Comparison of ENCODE assay signal across 7 mouse cellular contexts in genomic region chr3:115712808-115713200, GRCm38 (mm10). TPM values are rescaled to one million over a fixed set of nuclear protein-coding genes. Genes with fewer than 3 reads are reported as not detected.
DNase-seq lines count a peak whose midpoint lies in the region; ATAC-seq and TF ChIP-seq lines count a peak whose summit lies in the region.

No protein-coding gene starts in this region.

- H3K9me3 ChIP-seq in embryonic facial prominence, embryonic 11.5 days (replicated peaks; ENCODE audit: control insufficient read depth, low read length), result no peaks in the 10 kb centered on the region
- H3K9me3 ChIP-seq in limb, embryonic 11.5 days (ENCODE audit: control insufficient read depth, low read length), result no peaks in the 10 kb centered on the region
- H3K9me3 ChIP-seq in midbrain, embryonic 14.5 days (ENCODE audit: control insufficient read depth, low read length), result no peaks in the 10 kb centered on the region

- H3K4me2 ChIP-seq in embryonic facial prominence, embryonic 11.5 days (ENCODE audit: low read depth, low read length), result no peak overlapping the region
- no peak overlapping the region; the same call in 1 of the 2 replicates for H3K4me2 ChIP-seq in limb, embryonic 11.5 days (ENCODE audit: low read depth, severe bottlenecking)
- H3K4me2 ChIP-seq in midbrain, embryonic 14.5 days (ENCODE audit: low read length), result peak overlapping the region; percentile 91

- H3K27me3 ChIP-seq in embryonic facial prominence, embryonic 11.5 days (ENCODE audit: control insufficient read depth, insufficient read depth, low read length), result no peaks in the 10 kb centered on the region
- H3K27me3 ChIP-seq in kidney, adult 2 months (replicated peaks; ENCODE audit: control insufficient read depth, insufficient read depth, low read length), result 0 out of 2 replicates have a peak, but pooled peaks cover 3% of the 10 kb centered on the region
- H3K27me3 ChIP-seq in limb, embryonic 11.5 days (ENCODE audit: control insufficient read depth, insufficient read depth, low read length), result no peaks in the 10 kb centered on the region
- H3K27me3 ChIP-seq in midbrain, embryonic 14.5 days (ENCODE audit: control insufficient read depth, insufficient read depth, low read length), result no peaks in the 10 kb centered on the region
- no peaks in the 10 kb centered on the region for H3K27me3 ChIP-seq in spleen, adult 2 months (ENCODE audit: control insufficient read depth, insufficient read depth, low read length)

- no peak overlapping the region for H3K4me3 ChIP-seq in embryonic facial prominence, embryonic 11.5 days (ENCODE audit: low read depth, low read length)
- peak overlapping the region; percentile 45 for H3K4me3 ChIP-seq in kidney, adult 2 months (ENCODE audit: insufficient read depth, low read depth, low read length)
- H3K4me3 ChIP-seq in limb, embryonic 11.5 days (ENCODE audit: low read depth, low read length), result no peak overlapping the region
- peak overlapping the region; percentile 48 for H3K4me3 ChIP-seq in midbrain, embryonic 14.5 days (replicated peaks; ENCODE audit: low read depth, low read length)
- peak overlapping the region; percentile 91 for H3K4me3 ChIP-seq in spleen, adult 2 months (ENCODE audit: extremely low read depth, insufficient read depth, insufficient read length)

- no peak overlapping the region for H3K27ac ChIP-seq in embryonic facial prominence, embryonic 11.5 days (replicated peaks; ENCODE audit: low read depth, low read length)
- H3K27ac ChIP-seq in kidney, adult 2 months (ENCODE audit: insufficient read depth, low read depth, low read length), result peak overlapping the region; percentile 80
- H3K27ac ChIP-seq in limb, embryonic 11.5 days (replicated peaks; ENCODE audit: low read depth, low read length), result no peak overlapping the region
- no peak overlapping the region for H3K27ac ChIP-seq in midbrain, embryonic 14.5 days (replicated peaks; ENCODE audit: low read depth, low read length)
- peak overlapping the region; percentile 99 for H3K27ac ChIP-seq in spleen, adult 2 months (ENCODE audit: insufficient read depth, low read length)

- no peak overlapping the region for H3K9ac ChIP-seq in embryonic facial prominence, embryonic 11.5 days (replicated peaks; ENCODE audit: low read length)
- H3K9ac ChIP-seq in limb, embryonic 11.5 days (ENCODE audit: low read length), result no peak overlapping the region
- no peak overlapping the region for H3K9ac ChIP-seq in midbrain, embryonic 14.5 days (replicated peaks; ENCODE audit: low read length)

- peak; percentile 88 for DNase-seq in adrenal gland, postnatal 14 days
- DNase-seq in embryonic facial prominence, embryonic 11.5 days (ENCODE audit: low spot score), result peak; percentile 85
- peak; percentile 90 to 91 for DNase-seq in heart, adult 18-20 months
- peak; percentile 87 for DNase-seq in kidney, adult 2 months
- DNase-seq in limb, embryonic 11.5 days (ENCODE audit: low spot score), result peak; percentile 85
- peak; percentile 85 for DNase-seq in midbrain, embryonic 14.5 days
- peak in 1 of 2 experiments; percentile 78 for DNase-seq in spleen, adult 2 months (ENCODE audit: low read depth in 1 of 2, low spot score in 2 of 2)

- H3K36me3 ChIP-seq in embryonic facial prominence, embryonic 11.5 days (replicated peaks; ENCODE audit: control insufficient read depth, insufficient read depth, low read depth, low read length), result no peaks in the 10 kb centered on the region
- no peaks in the 10 kb centered on the region for H3K36me3 ChIP-seq in kidney, adult 2 months (ENCODE audit: control insufficient read depth, insufficient read depth, low read length)
- H3K36me3 ChIP-seq in limb, embryonic 11.5 days (ENCODE audit: control insufficient read depth, insufficient read depth, low read length), result no peaks in the 10 kb centered on the region; the same call in 1 of the 2 replicates
- H3K36me3 ChIP-seq in midbrain, embryonic 14.5 days (ENCODE audit: control insufficient read depth, insufficient read depth, low read length), result no peaks in the 10 kb centered on the region
- peaks cover 30% of the 10 kb centered on the region for H3K36me3 ChIP-seq in spleen, adult 2 months (ENCODE audit: control insufficient read depth, insufficient read depth, low read length)

- TF ChIP-seq POLR2A in kidney, adult 2 months (IDR thresholded peaks at IDR 0.05; ENCODE audit: low read depth, low read length), result no peak
- no peak for TF ChIP-seq POLR2A in spleen, adult 2 months (IDR thresholded peaks at IDR 0.05; ENCODE audit: low read depth, low read length)

- ATAC-seq in embryonic facial prominence, embryonic 11.5 days (replicated peaks; ENCODE audit: insufficient number of reproducible peaks, low FRiP score, low TSS enrichment, low read depth), result no peak
- no peak for ATAC-seq in limb, embryonic 11.5 days (ENCODE audit: insufficient number of reproducible peaks, low FRiP score, low TSS enrichment, low read depth)
- ATAC-seq in midbrain, embryonic 14.5 days (ENCODE audit: low FRiP score, low TSS enrichment), result peak; percentile 42; the same call in 1 of the 2 replicates

- 12% methylated on average over 9 of the region's 9 CpGs for WGBS in embryonic facial prominence, embryonic 11.5 days
- WGBS in kidney, adult 2 months, result 16% methylated on average over 9 of the region's 9 CpGs
- WGBS in limb, embryonic 11.5 days, result 19% methylated on average over 9 of the region's 9 CpGs
- 16% methylated on average over 9 of the region's 9 CpGs for WGBS in midbrain, embryonic 14.5 days
- 13% methylated on average over 9 of the region's 9 CpGs for WGBS in spleen, adult 2 months

- H3K4me1 ChIP-seq in embryonic facial prominence, embryonic 11.5 days (ENCODE audit: control insufficient read depth, insufficient read depth, low read length), result no peaks in the 10 kb centered on the region; the same call in 1 of the 2 replicates
- no peaks in the 10 kb centered on the region for H3K4me1 ChIP-seq in kidney, adult 2 months (ENCODE audit: control insufficient read depth, insufficient read depth, low read length)
- H3K4me1 ChIP-seq in limb, embryonic 11.5 days (ENCODE audit: control insufficient read depth, insufficient read depth, low read length), result no peaks in the 10 kb centered on the region
- 0 out of 2 replicates have a peak, but pooled peaks cover 8% of the 10 kb centered on the region for H3K4me1 ChIP-seq in midbrain, embryonic 14.5 days (ENCODE audit: control insufficient read depth, insufficient read depth, low read length)
- H3K4me1 ChIP-seq in spleen, adult 2 months (ENCODE audit: control insufficient read depth, insufficient read depth, insufficient read length), result peaks cover 17% of the 10 kb centered on the region; the same call in 1 of the 2 replicates

- TF ChIP-seq CTCF in kidney, adult 2 months (conservative IDR thresholded peaks at IDR 0.05; ENCODE audit: insufficient read depth, insufficient read length, low read depth, low read length), result peak; percentile 83
- peak; percentile 80; the same call in 1 of the 2 replicates for TF ChIP-seq CTCF in spleen, adult 2 months (IDR thresholded peaks at IDR 0.05; ENCODE audit: extremely low read depth, insufficient read depth, insufficient read length, insufficient replicate concordance)

RNA-seq across cellular contexts. Expression of gene S1pr1, which starts 2.1 kb away (rescaled TPM):
- 50.8 and 66.3 TPM in 2 replicates for total RNA-seq in adrenal gland, postnatal 14 days (2021)
- 14.8 and 15.6 TPM in 2 replicates for polyA plus RNA-seq in embryonic facial prominence, embryonic 11.5 days (2014; fragmentation: Nextera tagmentation; extraction: Ambion mirVana)
- total RNA-seq in heart, adult 18-20 months (2021), result 10 to 100 TPM; 66.2 to 69.4 TPM
- polyA plus RNA-seq in kidney, adult 2 months (2012; rRNA removed), result 23.1 and 24.0 TPM in 2 replicates
- polyA plus RNA-seq in limb, embryonic 11.5 days (2014; fragmentation: Nextera tagmentation; extraction: Ambion mirVana), result 12.0 and 12.2 TPM in 2 replicates
- polyA plus RNA-seq in midbrain, embryonic 14.5 days (2014; fragmentation: Nextera tagmentation; extraction: Ambion mirVana), result 26.1 and 32.2 TPM in 2 replicates
- polyA plus RNA-seq in spleen, adult 2 months (2012; rRNA removed), result 138 and 187 TPM in 2 replicates

Comparison
In these comparisons a context has a peak if more than half of its experiments do, and no peak if none do; other contexts are left out.
1. H3K27ac ChIP-seq: peak in kidney, adult 2 months (single experiment) and spleen, adult 2 months (single experiment); none in embryonic facial prominence, embryonic 11.5 days (single experiment), limb, embryonic 11.5 days (single experiment) and midbrain, embryonic 14.5 days (single experiment).
2. H3K4me3 ChIP-seq: peak in kidney, adult 2 months (single experiment), midbrain, embryonic 14.5 days (single experiment) and spleen, adult 2 months (single experiment); none in embryonic facial prominence, embryonic 11.5 days (single experiment) and limb, embryonic 11.5 days (single experiment).